Mouse (Mus musculus) embryonic stem cell, embryonic (primary cell): ENCODE measurements around the gene Paqr7.

Source experiments
- CTCF ChIA-PET, 4 experiments: fragments of 300-600 bp in 2 of 4; fragments of 350-600 bp in 2 of 4; sonication (Branson Sonifier 250); formaldehyde crosslinking; loops; one replicate each; lab custom pipeline; 2022; ENCODE audit warnings: inconsistent platforms in 2 of 4; lab: Charles Lee
- POLR2A ChIA-PET, 4 experiments: fragments of 300-600 bp in 2 of 4; fragments of 350-600 bp in 2 of 4; sonication (Branson Sonifier 250); formaldehyde crosslinking; loops; one replicate each; lab custom pipeline; 2022; ENCODE audit warnings: antibody characterized with exemption in 4 of 4, inconsistent platforms in 1 of 4; lab: Charles Lee

The Paqr7 gene

DNA sequence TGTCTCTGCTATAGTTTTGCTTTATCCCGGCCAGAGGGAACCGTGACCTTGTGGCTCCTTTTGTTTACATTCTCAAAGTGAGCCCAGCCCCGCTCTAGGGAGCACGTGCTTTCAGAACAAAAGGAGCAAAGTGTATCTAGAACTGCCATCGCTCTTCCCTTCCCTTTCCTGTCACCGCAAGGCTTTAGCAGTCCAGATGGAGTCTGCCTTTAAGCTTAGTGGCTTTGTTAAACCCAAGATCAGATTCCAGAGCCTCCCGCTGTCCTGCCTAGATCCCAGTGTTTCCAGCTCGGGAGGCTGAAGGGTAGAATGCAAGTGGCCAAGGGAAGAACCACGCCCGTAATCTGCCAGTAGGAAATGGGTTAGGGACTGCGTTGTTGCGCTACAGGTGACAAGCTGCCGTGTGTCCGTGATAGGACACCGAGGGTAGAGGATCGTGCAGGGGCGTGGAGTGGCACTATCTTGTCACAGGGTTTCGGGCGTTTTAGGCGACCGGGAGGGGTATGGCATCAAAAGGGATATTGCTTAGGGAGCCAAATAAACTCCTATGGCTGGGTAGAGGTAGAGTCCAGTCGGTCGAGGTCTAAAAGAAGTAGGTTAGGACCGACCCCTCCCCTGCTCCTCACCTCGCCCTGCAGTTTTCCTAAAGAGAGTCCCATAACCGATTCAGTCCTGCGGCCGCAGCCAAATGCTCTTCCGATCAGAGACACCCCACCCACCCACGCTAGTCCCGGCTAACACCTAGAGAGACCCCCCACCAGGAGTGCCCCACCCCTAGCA, 28.9 kb upstream of the Paqr7 start:
- POLR2A ChIA-PET = interaction anchor here in 3 of 4 experiments (0.5 to 14.9 kb wide), 61 partner anchors 9 to 1679 kb away, joined by 3 to 261 read pairs (median 5); partner anchors contain the start of genes Pafah2 (in 3 of the 3), Cep85 (in 2 of the 3), Paqr7 (in 1 of the 3) and Pdik1l (in 1 of the 3)
- CTCF ChIA-PET = interaction anchor here in 3 of 4 experiments (0.8 to 3.0 kb wide), 7 partner anchors 10 to 281 kb away, joined by 3 to 24 read pairs (median 4); partner anchors contain the start of genes Pafah2 (in 2 of the 3) and Cep85 (in 1 of the 3)

- ChIA-PET CTCF (interaction anchor here in 3 of 4 experiments (0.6 to 3.0 kb wide), 8 partner anchors 9 to 281 kb away, joined by 3 to 24 read pairs (median 4); partner anchors contain the start of genes Pafah2 (in 2 of the 3) and Cep85 (in 1 of the 3)), POLR2A (interaction anchor here (0.5 to 14.9 kb wide), 66 partner anchors 9 to 512 kb away, joined by 3 to 261 read pairs (median 4); partner anchors contain the start of genes Pafah2 (in 3 of the 4), Cep85 (in 2 of the 4), Aunip (in 1 of the 4) and Paqr7 (in 1 of the 4))
Observed at GRCm38 (mm10) chr4:134468215-134468575, 28.3 kb upstream of the Paqr7 start, which contains the start of gene Stmn1. TSS of gene Stmn1 (plus strand) at chr4:134468320.

DNA sequence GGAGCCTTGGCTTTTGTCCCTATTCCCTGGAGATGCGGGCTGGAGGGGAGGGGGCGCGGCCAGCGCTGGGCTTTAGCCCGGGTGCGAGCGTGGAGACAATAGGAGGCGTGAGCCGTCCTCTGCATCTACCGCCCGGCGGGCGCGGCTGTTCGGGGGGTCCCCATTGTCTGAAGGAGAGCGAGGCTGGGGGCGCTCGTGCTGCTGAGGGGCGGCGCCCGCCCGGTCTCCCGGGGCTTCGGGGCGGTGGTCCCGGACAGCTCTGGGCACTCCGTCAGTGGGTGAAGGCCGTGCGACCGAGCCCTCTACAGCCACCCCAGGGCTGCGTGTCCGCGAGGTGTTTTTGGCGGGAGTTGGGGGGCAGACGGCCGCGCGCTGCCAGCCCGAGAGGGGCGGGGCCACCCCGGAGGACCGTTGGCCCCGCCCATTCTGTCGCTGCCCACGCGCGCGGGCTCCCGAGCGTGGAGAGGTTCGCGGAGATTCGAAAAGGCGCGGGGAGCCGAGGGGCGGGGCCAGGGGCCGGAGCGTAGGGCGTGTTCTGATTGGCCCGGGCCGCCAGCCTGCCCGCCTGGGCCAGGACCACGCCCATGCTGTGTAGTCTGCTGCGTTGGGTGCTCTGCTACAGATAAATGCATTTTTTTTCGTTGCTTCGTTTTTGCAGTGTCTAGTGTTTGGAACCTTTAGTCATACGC, 27.8 kb upstream of the Paqr7 start:
- ChIA-PET CTCF (interaction anchor here in 3 of 4 experiments (0.6 to 3.0 kb wide), 7 partner anchors 9 to 282 kb away, joined by 3 to 24 read pairs (median 4); partner anchors contain the start of genes Cep85 (in 1 of the 3) and Pafah2 (in 1 of the 3)), POLR2A (interaction anchor here (0.6 to 14.9 kb wide), 59 partner anchors 8 to 512 kb away, joined by 3 to 261 read pairs (median 5); partner anchors contain the start of genes Cep85 (in 2 of the 4), Pafah2 (in 2 of the 4), Rsrp1 (in 2 of the 4) and Aunip (in 1 of the 4))

GRCm38 (mm10) chr4:134469341-134469796, 27.1 kb upstream of the Paqr7 start:
- CTCF ChIA-PET = interaction anchor here in 3 of 4 experiments (0.6 to 3.9 kb wide), 4 partner anchors 8 to 173 kb away, joined by 3 to 26 read pairs (median 16); partner anchors contain the start of gene Pafah2 (in 1 of the 3)
- POLR2A ChIA-PET = interaction anchor here in 3 of 4 experiments (0.5 to 14.9 kb wide), 24 partner anchors 9 to 454 kb away, joined by 3 to 261 read pairs (median 8); partner anchors contain the start of genes Aunip (in 1 of the 3), Pafah2 (in 1 of the 3), Paqr7 (in 1 of the 3) and Rsrp1 (in 1 of the 3)

DNA sequence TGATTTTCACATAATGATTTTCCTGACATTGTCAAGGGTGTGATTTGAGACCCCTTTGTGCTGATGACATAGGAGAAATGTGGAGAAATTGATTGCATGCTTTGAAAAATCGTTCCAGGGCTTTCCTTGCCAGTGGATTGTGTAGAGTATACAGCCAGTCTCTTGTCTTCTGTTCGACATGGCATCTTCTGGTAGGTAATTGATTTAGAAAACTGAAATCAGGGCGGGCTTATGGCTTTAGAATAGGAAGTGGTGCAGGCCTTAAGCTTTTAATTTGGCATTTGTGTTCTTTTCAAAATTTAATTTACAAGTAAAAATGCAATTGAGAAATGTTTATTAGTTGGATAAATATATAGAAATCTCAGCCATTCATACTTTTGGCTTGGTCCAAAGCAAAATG, 26.5 kb upstream of the Paqr7 start:
- ChIA-PET POLR2A (interaction anchor here in 2 of 4 experiments (0.7 to 14.9 kb wide), 20 partner anchors 8 to 73 kb away, joined by 3 to 261 read pairs (median 9); partner anchors contain the start of genes Aunip (in 2 of the 2) and Pafah2 (in 1 of the 2)), CTCF (interaction anchor here in 3 of 4 experiments (1.0 to 10.5 kb wide), 7 partner anchors 8 to 140 kb away, joined by 3 to 213 read pairs (median 7); partner anchors contain the start of gene Pafah2 (in 1 of the 3))

- ChIA-PET POLR2A (interaction anchor here (0.7 to 14.9 kb wide), 44 partner anchors 9 to 199 kb away, joined by 3 to 261 read pairs (median 5); partner anchors contain the start of genes Aunip (in 2 of the 4), Pafah2 (in 2 of the 4), Paqr7 (in 1 of the 4) and Slc30a2 (in 1 of the 4)), CTCF (interaction anchor here (0.6 to 10.5 kb wide), 19 partner anchors 9 to 798 kb away, joined by 3 to 213 read pairs (median 4); partner anchors contain the start of gene Pafah2 (in 4 of the 4))
Observed at GRCm38 (mm10) chr4:134471469-134471868, 25.0 kb upstream of the Paqr7 start.

GRCm38 (mm10) chr4:134473764-134474163, 22.7 kb upstream of the Paqr7 start:
- CTCF ChIA-PET = interaction anchor here in 3 of 4 experiments (0.6 to 10.5 kb wide), 7 partner anchors 24 to 240 kb away, joined by 3 to 213 read pairs (median 7); partner anchors contain the start of gene Pafah2 (in 1 of the 3)
- POLR2A ChIA-PET = interaction anchor here in 3 of 4 experiments (1.0 to 14.9 kb wide), 19 partner anchors 10 to 300 kb away, joined by 3 to 261 read pairs (median 7); partner anchors contain the start of genes Pafah2 (in 3 of the 3) and Paqr7 (in 1 of the 3)

- ChIA-PET POLR2A (interaction anchor here in 3 of 4 experiments (0.8 to 14.9 kb wide), 27 partner anchors 10 to 81 kb away, joined by 3 to 261 read pairs (median 5); partner anchors contain the start of genes Pafah2 (in 3 of the 3), Aunip (in 1 of the 3) and Paqr7 (in 1 of the 3)), CTCF (interaction anchor here in 3 of 4 experiments (0.6 to 10.5 kb wide), 9 partner anchors 19 to 240 kb away, joined by 3 to 213 read pairs (median 4); partner anchors contain the start of gene Pafah2 (in 2 of the 3))
Observed at GRCm38 (mm10) chr4:134474240-134474639, 22.3 kb upstream of the Paqr7 start.

- ChIA-PET POLR2A (interaction anchor here (0.6 to 14.9 kb wide), 21 partner anchors 9 to 105 kb away, joined by 3 to 261 read pairs (median 6); partner anchors contain the start of genes Pafah2 (in 3 of the 4), Stmn1 (in 2 of the 4) and Aunip (in 1 of the 4)), CTCF (interaction anchor here in 3 of 4 experiments (0.6 to 10.5 kb wide), 17 partner anchors 8 to 143 kb away, joined by 3 to 213 read pairs (median 13); partner anchors contain the start of genes Pafah2 (in 2 of the 3), Paqr7 (in 1 of the 3) and Stmn1 (in 1 of the 3))
Observed at GRCm38 (mm10) chr4:134476899-134477298, 19.6 kb upstream of the Paqr7 start.

DNA sequence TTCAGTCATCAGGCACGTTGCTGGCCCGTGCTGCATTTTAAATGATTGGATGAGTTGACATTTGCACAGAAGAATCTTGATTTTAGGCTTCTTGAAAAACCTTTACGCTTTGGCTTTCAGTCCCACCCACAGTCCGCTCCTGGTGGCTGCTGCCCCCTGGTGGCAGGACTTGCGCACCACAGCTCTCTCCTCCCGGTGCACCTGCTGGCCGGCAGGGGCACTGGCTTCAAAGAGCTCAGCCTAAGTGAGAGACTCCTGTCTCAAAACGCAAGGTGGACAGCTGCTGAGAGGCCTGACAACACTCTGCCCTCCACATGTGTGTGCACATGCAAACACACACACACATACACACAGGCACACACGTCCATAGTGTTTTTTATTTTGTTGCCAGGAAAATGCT, 18.5 kb upstream of the Paqr7 start:
- CTCF ChIA-PET = interaction anchor here (0.5 to 10.5 kb wide), 104 partner anchors 10 to 1221 kb away, joined by 3 to 213 read pairs (median 4); partner anchors contain the start of genes Pafah2 (in 4 of the 4), Paqr7 (in 3 of the 4), Aunip (in 2 of the 4) and Stmn1 (in 2 of the 4)
- POLR2A ChIA-PET = interaction anchor here in 3 of 4 experiments (0.7 to 14.9 kb wide), 42 partner anchors 8 to 236 kb away, joined by 3 to 261 read pairs (median 4); partner anchors contain the start of genes Pafah2 (in 3 of the 3), Stmn1 (in 3 of the 3), Aunip (in 1 of the 3) and Paqr7 (in 1 of the 3)

- ChIA-PET CTCF (interaction anchor here in 3 of 4 experiments (0.8 to 10.5 kb wide), 6 partner anchors 9 to 87 kb away, joined by 3 to 213 read pairs (median 6); partner anchors contain the start of gene Pafah2 (in 1 of the 3)), POLR2A (interaction anchor here in 2 of 4 experiments (0.7 to 14.9 kb wide), 5 partner anchors 9 to 83 kb away, joined by 3 to 261 read pairs (median 8); partner anchors contain the start of genes Pafah2 (in 1 of the 2) and Stmn1 (in 1 of the 2))
Observed at GRCm38 (mm10) chr4:134479839-134480238, 16.7 kb upstream of the Paqr7 start.

GRCm38 (mm10) chr4:134480864-134481263, 15.6 kb upstream of the Paqr7 start:
- ChIA-PET POLR2A (interaction anchor here in 2 of 4 experiments (0.8 to 2.8 kb wide), 15 partner anchors 8 to 442 kb away, joined by 3 to 9 read pairs (median 4); partner anchors contain the start of genes Pafah2 (in 2 of the 2), Aunip (in 1 of the 2), Paqr7 (in 1 of the 2) and Rsrp1 (in 1 of the 2)), CTCF (interaction anchor here in 2 of 4 experiments (0.7 to 1.9 kb wide), 8 partner anchors 10 to 294 kb away, joined by 3 to 8 read pairs (median 4); partner anchors contain the start of genes Cep85 (in 1 of the 2), Pafah2 (in 1 of the 2) and Paqr7 (in 1 of the 2))

- ChIA-PET CTCF (interaction anchor here in 2 of 4 experiments (0.7 to 1.9 kb wide), 9 partner anchors 10 to 295 kb away, joined by 3 to 8 read pairs (median 4); partner anchors contain the start of genes Pafah2 (in 2 of the 2), Cep85 (in 1 of the 2) and Paqr7 (in 1 of the 2)), POLR2A (interaction anchor here in 2 of 4 experiments (0.6 to 2.8 kb wide), 17 partner anchors 9 to 442 kb away, joined by 3 to 9 read pairs (median 3); partner anchors contain the start of genes Pafah2 (in 2 of the 2), Paqr7 (in 2 of the 2), Aunip (in 1 of the 2) and Rsrp1 (in 1 of the 2))
Observed at GRCm38 (mm10) chr4:134481270-134481669, 15.2 kb upstream of the Paqr7 start.

GRCm38 (mm10) chr4:134482442-134482841, 14.1 kb upstream of the Paqr7 start:
- POLR2A ChIA-PET = interaction anchor here in 2 of 4 experiments (0.6 to 2.2 kb wide), 6 partner anchors 9 to 71 kb away, joined by 3 to 8 read pairs (median 4); partner anchors contain the start of genes Aunip (in 1 of the 2) and Paqr7 (in 1 of the 2)

More at GRCm38 (mm10) chr4:134482442-134482841, 14.1 kb upstream of the Paqr7 start:
- CTCF ChIA-PET = interaction anchor here in 2 of 4 experiments (0.6 to 1.8 kb wide), 5 partner anchors 14 to 220 kb away, joined by 3 to 6 read pairs (median 4); partner anchors contain the start of genes Pafah2 (in 1 of the 2) and Paqr7 (in 1 of the 2)
